8 mouse cellular contexts compared by ENCODE assay signal in the genomic region with DNA sequence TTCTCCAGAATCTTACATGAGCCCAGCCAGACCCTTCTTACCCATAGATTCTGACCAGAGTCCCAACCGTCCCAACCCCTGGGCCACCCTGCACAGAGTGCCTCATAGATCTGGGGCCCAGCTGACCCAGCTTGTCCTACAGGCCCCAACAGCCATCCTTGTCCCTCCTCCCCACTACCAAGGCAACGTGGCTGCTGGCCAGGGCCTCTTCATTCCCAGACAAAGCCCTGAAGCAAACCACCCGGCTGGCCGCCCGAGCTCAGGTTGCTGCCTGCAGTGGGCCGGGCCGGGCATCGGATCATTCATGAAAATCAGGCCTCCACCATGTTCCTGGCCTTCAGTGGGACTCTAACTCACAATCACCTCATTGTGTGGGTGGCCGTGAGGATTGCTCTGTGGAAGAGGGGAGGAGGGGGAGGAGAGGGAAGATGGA.
DNase-seq lines count a peak whose midpoint lies in the region; ATAC-seq lines count a peak whose summit lies in the region.
"Had no signal": no experiment of that assay in that cellular context is flagged by ENCODE, and none has a peak within 500 bp of the region (broad histone marks: within the 10 kb centered on the region; RNA-seq: fewer than 3 reads in every experiment).

No protein-coding gene starts in this region.

- no peaks in the 10 kb centered on the region for H3K36me3 ChIP-seq in hindbrain, embryonic 10.5 days
- H3K36me3 ChIP-seq in neural tube, embryonic 13.5 days = no peaks in the 10 kb centered on the region
- H3K36me3 ChIP-seq: liver, embryonic 13.5 days had no signal

- H3K27me3 ChIP-seq in hindbrain, embryonic 10.5 days (ENCODE audit: insufficient read depth, poor library complexity, severe bottlenecking) = peaks cover 14% of the 10 kb centered on the region; the same call in 1 of the 2 replicates
- 0 out of 2 replicates have a peak, but pooled peaks cover 7% of the 10 kb centered on the region for H3K27me3 ChIP-seq in neural tube, embryonic 13.5 days
- H3K27me3 ChIP-seq: liver, embryonic 13.5 days had no signal

- no peaks in the 10 kb centered on the region for H3K9me3 ChIP-seq in hindbrain, embryonic 10.5 days
- no peaks in the 10 kb centered on the region for H3K9me3 ChIP-seq in neural tube, embryonic 13.5 days
- H3K9me3 ChIP-seq: liver, embryonic 13.5 days had no signal

- no peak overlapping the region for H3K4me2 ChIP-seq in neural tube, embryonic 13.5 days
- H3K4me2 ChIP-seq: liver, embryonic 13.5 days had no signal

- 45% methylated on average over 9 of the region's 9 CpGs for WGBS in hindbrain, embryonic 10.5 days
- WGBS in neural tube, embryonic 13.5 days = 39% methylated on average over 9 of the region's 9 CpGs

- no peak overlapping the region for H3K4me3 ChIP-seq in hindbrain, embryonic 10.5 days
- H3K4me3 ChIP-seq in neural tube, embryonic 13.5 days = no peak overlapping the region
- H3K4me3 ChIP-seq: liver, embryonic 13.5 days had no signal

- peak overlapping the region; percentile 74 for H3K27ac ChIP-seq in hindbrain, embryonic 10.5 days
- H3K27ac ChIP-seq in neural tube, embryonic 13.5 days (replicated peaks) = peak overlapping the region; percentile 57; the same call in 1 of the 2 replicates
- H3K27ac ChIP-seq: liver, embryonic 13.5 days had no signal

- peak; percentile 89 for ATAC-seq in neural tube, embryonic 13.5 days (ENCODE audit: low read depth)

- intact Hi-C loops in left cerebral cortex, postnatal 4 days (cut with DNase I) = loop anchor here (5.0 kb wide), 1 partner anchor 73 kb away; the partner anchor contains the start of gene Sorcs2

- peak; percentile 74 for DNase-seq in layer of hippocampus, adult 11-12 months (ENCODE audit: low spot score)
- no peak for DNase-seq in layer of hippocampus, adult 9-10 months (ENCODE audit: low spot score)
- DNase-seq in cerebellum, postnatal 36 days = peak; percentile 13 to 26
- DNase-seq in hindbrain, embryonic 10.5 days (ENCODE audit: low spot score) = peak; percentile 39
- DNase-seq in left cerebral cortex, postnatal 4 days = peak; percentile 84
- no peak for DNase-seq in B cell, adult 2 months

- no peak overlapping the region for H3K9ac ChIP-seq in neural tube, embryonic 13.5 days
- H3K9ac ChIP-seq: liver, embryonic 13.5 days had no signal

- H3K4me1 ChIP-seq in hindbrain, embryonic 10.5 days (replicated peaks) = peaks cover 43% of the 10 kb centered on the region
- peaks cover 52% of the 10 kb centered on the region for H3K4me1 ChIP-seq in neural tube, embryonic 13.5 days (replicated peaks)
- H3K4me1 ChIP-seq: liver, embryonic 13.5 days had no signal

Comparison
In these comparisons a context has a peak if more than half of its experiments do, and no peak if none do; other contexts are left out.
1. DNase-seq: peak in layer of hippocampus, adult 11-12 months (single experiment), cerebellum, postnatal 36 days (2 of 2), hindbrain, embryonic 10.5 days (single experiment) and left cerebral cortex, postnatal 4 days (single experiment); none in layer of hippocampus, adult 9-10 months (single experiment) and B cell, adult 2 months (0 of 2).